Mouse (Mus musculus) erythroblast, embryonic 14.5 days (primary cell): Measurements from ENCODE around the gene Mtus2.

Experiments
- GATA1 ChIP-seq: IDR thresholded peaks from 2 replicates; pipeline ENCODE4 v1.6.1; 2012; ENCODE audit warnings: low read length, inconsistent platforms, mixed read lengths
- TAL1 ChIP-seq: IDR thresholded peaks from 3 replicates; pipeline ENCODE4 v1.6.1; 2012; ENCODE audit warnings: low read length, inconsistent platforms, mixed read lengths

- TF ChIP-seq GATA1 (no peak), TAL1 (no peak)
Observed at GRCm38 (mm10) chr5:148131458-148132131, 174.5 kb downstream of the Mtus2 start.
